Mouse (Mus musculus) testis, adult 2 months (tissue): ENCODE results near the gene Cnot1.

ENCODE experiments used
- CTCF ChIP-seq: fragments of 200-500 bp; IDR thresholded peaks from 2 replicates; pipeline ENCODE4 v1.5.1; 2012; ENCODE audit warnings: low read depth, mild to moderate bottlenecking, inconsistent platforms, low read length, moderate library complexity; ENCODE audit not compliant: control insufficient read depth, insufficient read depth, insufficient replicate concordance
- POLR2A ChIP-seq: fragments of 200-500 bp; IDR thresholded peaks from 2 replicates; pipeline ENCODE4 v1.6.1; 2012; ENCODE audit warnings: low read depth, mild to moderate bottlenecking, inconsistent platforms, low read length, moderate library complexity; ENCODE audit not compliant: control insufficient read depth

- TF ChIP-seq POLR2A (no peak), CTCF (no peak)
These were observed 59.2 kb downstream of the Cnot1 start for GRCm38 (mm10) chr8:95748028-95748427.
